ENCODE assay signal across 8 mouse cellular contexts in genomic region chr2:75702588-75702976, GRCm38 (mm10). TPM values are rescaled to one million over a fixed set of nuclear protein-coding genes. Genes with fewer than 3 reads are reported as not detected.
DNase-seq lines count a peak whose midpoint lies in the region; ATAC-seq and TF ChIP-seq lines count a peak whose summit lies in the region.

No protein-coding gene starts in this region.

- WGBS in embryonic facial prominence, embryonic 10.5 days: 33% methylated on average over 5 of the region's 5 CpGs
- WGBS in intestine, postnatal 0 days: 3% methylated on average over 5 of the region's 5 CpGs
- 48% methylated on average over 5 of the region's 5 CpGs for WGBS in neural tube, embryonic 12.5 days

- H3K27ac ChIP-seq in left cerebral cortex, adult 2 months: peak overlapping the region; percentile 91
- peak overlapping the region; percentile 98 for H3K27ac ChIP-seq in embryonic facial prominence, embryonic 10.5 days (replicated peaks)
- peak overlapping the region; percentile 100 for H3K27ac ChIP-seq in intestine, postnatal 0 days (ENCODE audit: low read depth, low read length)
- no peak overlapping the region for H3K27ac ChIP-seq in neural tube, embryonic 12.5 days

- peaks cover 65% of the 10 kb centered on the region for H3K4me1 ChIP-seq in embryonic facial prominence, embryonic 10.5 days
- H3K4me1 ChIP-seq in intestine, postnatal 0 days (replicated peaks; ENCODE audit: control insufficient read depth, insufficient read depth, low read length): peaks cover 13% of the 10 kb centered on the region
- peaks cover 12% of the 10 kb centered on the region for H3K4me1 ChIP-seq in neural tube, embryonic 12.5 days

- H3K9ac ChIP-seq in intestine, postnatal 0 days (ENCODE audit: low read depth, low read length): peak overlapping the region; percentile 100
- H3K9ac ChIP-seq in neural tube, embryonic 12.5 days: no peak overlapping the region

- DNase-seq in left cerebral cortex, adult 2 months (ENCODE audit: extremely low spot score in 1 of 2, low spot score in 2 of 2): no peak
- no peak for DNase-seq in left cerebral cortex, postnatal 36 days (ENCODE audit: low spot score in 2 of 2)
- no peak for DNase-seq in embryonic facial prominence, embryonic 10.5 days (ENCODE audit: low spot score)
- DNase-seq in ovary, postnatal 14 days (ENCODE audit: low spot score): no peak
- DNase-seq in adrenal gland, adult 2 months: no peak
- DNase-seq in frontal cortex, postnatal 36 days (ENCODE audit: low spot score in 2 of 2): no peak

- no peaks in the 10 kb centered on the region for H3K27me3 ChIP-seq in embryonic facial prominence, embryonic 10.5 days (replicated peaks; ENCODE audit: low read depth, poor library complexity, severe bottlenecking)
- no peaks in the 10 kb centered on the region for H3K27me3 ChIP-seq in intestine, postnatal 0 days (replicated peaks; ENCODE audit: control insufficient read depth, insufficient read depth, low read length)
- no peaks in the 10 kb centered on the region for H3K27me3 ChIP-seq in neural tube, embryonic 12.5 days (replicated peaks)

- no peaks in the 10 kb centered on the region for H3K36me3 ChIP-seq in embryonic facial prominence, embryonic 10.5 days (replicated peaks)
- no peaks in the 10 kb centered on the region for H3K36me3 ChIP-seq in intestine, postnatal 0 days (ENCODE audit: control insufficient read depth, insufficient read depth)
- H3K36me3 ChIP-seq in neural tube, embryonic 12.5 days: no peaks in the 10 kb centered on the region

- intact Hi-C loops in left cerebral cortex, adult 2 months (cut with DNase I): loop anchor here (2.0 to 10.0 kb wide), 2 partner anchors 44 to 72 kb away; partner anchors contain the start of gene Hnrnpa3
- intact Hi-C loops in left cerebral cortex, postnatal 36 days (cut with DNase I): loop anchor here (5.0 kb wide), 1 partner anchor 45 kb away; the partner anchor contains the start of gene Hnrnpa3

- ATAC-seq in intestine, postnatal 0 days: no peak
- no peak for ATAC-seq in neural tube, embryonic 12.5 days (ENCODE audit: low FRiP score, low read depth)

- TF ChIP-seq CTCF in left cerebral cortex, adult 2 months (IDR thresholded peaks at IDR 0.05): no peak
- TF ChIP-seq CTCF in intestine, postnatal 0 days (IDR thresholded peaks at IDR 0.05; ENCODE audit: low read depth): no peak

- H3K4me2 ChIP-seq in intestine, postnatal 0 days (replicated peaks; ENCODE audit: low read depth): peak overlapping the region; percentile 79
- peak overlapping the region; percentile 85 for H3K4me2 ChIP-seq in neural tube, embryonic 12.5 days (replicated peaks)

- no peaks in the 10 kb centered on the region for H3K9me3 ChIP-seq in embryonic facial prominence, embryonic 10.5 days
- no peaks in the 10 kb centered on the region for H3K9me3 ChIP-seq in intestine, postnatal 0 days (ENCODE audit: control insufficient read depth)
- H3K9me3 ChIP-seq in neural tube, embryonic 12.5 days: no peaks in the 10 kb centered on the region

- peak overlapping the region; percentile 49 for H3K4me3 ChIP-seq in left cerebral cortex, adult 2 months
- peak overlapping the region; percentile 83 for H3K4me3 ChIP-seq in embryonic facial prominence, embryonic 10.5 days
- peak overlapping the region; percentile 98 for H3K4me3 ChIP-seq in intestine, postnatal 0 days (ENCODE audit: low read depth, low read length)
- H3K4me3 ChIP-seq in neural tube, embryonic 12.5 days: no peak overlapping the region; the same call in 1 of the 2 replicates

RNA-seq across cellular contexts. Expression of gene Nfe2l2, which starts 1.9 kb away (rescaled TPM):
- total RNA-seq in left cerebral cortex, adult 2 months (2021): 10 to 100 TPM; 11.3 to 13.1 TPM
- 10 to 100 TPM; 11.7 to 12.3 TPM for total RNA-seq in left cerebral cortex, postnatal 36 days (2021)
- 33.0 and 33.7 TPM in 2 replicates for polyA plus RNA-seq in embryonic facial prominence, embryonic 10.5 days (2016; fragmentation: Nextera tagmentation; extraction: Ambion mirVana)
- 93.6 and 98.0 TPM in 2 replicates for polyA plus RNA-seq in intestine, postnatal 0 days (2015; fragmentation: Nextera tagmentation; extraction: Ambion mirVana)
- polyA plus RNA-seq in neural tube, embryonic 12.5 days (2016; fragmentation: Nextera tagmentation; extraction: Ambion mirVana): 18.2 and 20.9 TPM in 2 replicates
- total RNA-seq in adrenal gland, adult 2 months (2021): 100 to 1,000 TPM in 1 of 2 experiments, 10 to 100 TPM in 1; 84.3 to 124 TPM
- 36.3 and 42.9 TPM in 2 replicates for polyA plus RNA-seq in adrenal gland, adult 2 months (2012; rRNA removed)

RNA-seq across cellular contexts. Expression of gene Hnrnpa3, which starts 43.5 kb away (rescaled TPM):
- 100 to 1,000 TPM; 282 to 308 TPM for total RNA-seq in left cerebral cortex, adult 2 months (2021)
- total RNA-seq in left cerebral cortex, postnatal 36 days (2021): 100 to 1,000 TPM; 260 to 274 TPM
- 364 and 384 TPM in 2 replicates for polyA plus RNA-seq in embryonic facial prominence, embryonic 10.5 days (2016; fragmentation: Nextera tagmentation; extraction: Ambion mirVana)
- 149 and 151 TPM in 2 replicates for polyA plus RNA-seq in intestine, postnatal 0 days (2015; fragmentation: Nextera tagmentation; extraction: Ambion mirVana)
- 334 and 350 TPM in 2 replicates for polyA plus RNA-seq in neural tube, embryonic 12.5 days (2016; fragmentation: Nextera tagmentation; extraction: Ambion mirVana)
- 100 to 1,000 TPM; 311 to 403 TPM for total RNA-seq in adrenal gland, adult 2 months (2021)
- polyA plus RNA-seq in adrenal gland, adult 2 months (2012; rRNA removed): 3.7 and 3.8 TPM in 2 replicates

Comparison
In these comparisons a context has a peak if more than half of its experiments do, and no peak if none do; other contexts are left out.
1. RNA of gene Hnrnpa3, which starts 43.5 kb away (polyA plus RNA-seq): 364 to 384 TPM in embryonic facial prominence, embryonic 10.5 days, 334 to 350 TPM in neural tube, embryonic 12.5 days and 149 to 151 TPM in intestine, postnatal 0 days; 3.7 to 3.8 TPM in adrenal gland, adult 2 months; every median in the first group is over 10 times any median in the second.